Mouse (Mus musculus) cerebellum, adult 2 months (tissue): ENCODE data around the gene Jade1. TPM values are rescaled to one million over a fixed set of nuclear protein-coding genes. Genes with fewer than 3 reads are reported as not detected.

ENCODE experiments used
- DNase-seq, 2 experiments: peaks; one replicate each; pipeline ENCODE4 v3.0.0; 2021
- H3K27ac ChIP-seq: fragments of 200-500 bp; 2 replicates; pipeline ENCODE4 v1.5.1; 2012; ENCODE audit warnings: low read length, control low read depth, inconsistent platforms; ENCODE audit not compliant: insufficient read depth
- H3K27me3 ChIP-seq: fragments of 200-500 bp; 2 replicates; pipeline ENCODE4 v1.6.1; 2012; ENCODE audit warnings: inconsistent platforms, mild to moderate bottlenecking, low read length, moderate library complexity; ENCODE audit not compliant: control insufficient read depth, insufficient read depth
- H3K4me1 ChIP-seq: fragments of 200-500 bp; 2 replicates; pipeline ENCODE4 v1.6.1; 2011; ENCODE audit warnings: low read length; ENCODE audit not compliant: control insufficient read depth, insufficient read depth
- H3K4me3 ChIP-seq: fragments of 200-500 bp; replicated peaks from 2 replicates; pipeline ENCODE3; 2011; ENCODE audit warnings: mild to moderate bottlenecking, low read depth, low read length, control low read depth; ENCODE audit not compliant: insufficient read depth
- CTCF ChIP-seq: fragments of 200-500 bp; IDR thresholded peaks from 2 replicates; pipeline ENCODE4 v1.5.1; 2011; ENCODE audit warnings: low read depth, mild to moderate bottlenecking, control low read depth, low read length, moderate library complexity, borderline replicate concordance; ENCODE audit not compliant: insufficient read depth
- POLR2A ChIP-seq: fragments of 200-500 bp; IDR thresholded peaks from 2 replicates; pipeline ENCODE4 v1.6.1; 2011; ENCODE audit warnings: low read length, control low read depth, borderline replicate concordance; ENCODE audit not compliant: insufficient read depth
- WGBS: fragments of 180-500 bp; shearing (Covaris S2); methylation state at CpG from one replicate; pipeline ENCODE4 v1.1.7; 2018; 5-methylcytosine and 5-hydroxymethylcytosine counted together
- polyA plus RNA-seq: library from polyadenylated mRNA; depleted of rRNA; stranded (reverse); fragments of >200 nt; gene quantifications from 2 replicates; pipeline ENCODE4 v1.2.3, GENCODE M21; 2012

The Jade1 gene
- polyA plus RNA-seq, 1 experiment: 31.8 TPM

DNA sequence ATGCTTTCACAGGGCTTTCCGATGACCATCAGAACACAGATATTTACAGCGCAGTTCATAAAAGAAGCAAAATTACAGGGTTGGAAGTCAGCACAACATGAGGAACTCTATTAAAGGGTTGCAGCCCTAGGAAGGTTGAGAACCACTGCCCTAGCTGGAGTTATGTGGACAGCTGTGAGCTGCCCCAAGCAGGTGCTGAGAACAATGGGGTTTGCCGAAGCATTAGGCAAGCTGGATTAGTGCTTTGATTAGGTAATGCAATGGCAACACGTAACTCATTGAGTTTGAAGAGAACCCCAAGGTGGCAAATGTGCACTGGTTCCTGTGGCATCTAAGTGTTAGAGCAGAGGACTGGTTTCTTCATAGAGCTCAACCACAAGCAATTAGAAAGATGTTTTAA is 34.6 kb upstream of the Jade1 start:
- WGBS: 93% methylated on average over 4 of the region's 4 CpGs
- no peak overlapping the region for H3K4me3 ChIP-seq
- H3K27me3 ChIP-seq: no peaks in the 10 kb centered on the region
- H3K27ac ChIP-seq: no peak overlapping the region
- DNase-seq: no peak
- H3K4me1 ChIP-seq: no peaks in the 10 kb centered on the region
- TF ChIP-seq POLR2A: no peak
- TF ChIP-seq CTCF: no peak

DNA sequence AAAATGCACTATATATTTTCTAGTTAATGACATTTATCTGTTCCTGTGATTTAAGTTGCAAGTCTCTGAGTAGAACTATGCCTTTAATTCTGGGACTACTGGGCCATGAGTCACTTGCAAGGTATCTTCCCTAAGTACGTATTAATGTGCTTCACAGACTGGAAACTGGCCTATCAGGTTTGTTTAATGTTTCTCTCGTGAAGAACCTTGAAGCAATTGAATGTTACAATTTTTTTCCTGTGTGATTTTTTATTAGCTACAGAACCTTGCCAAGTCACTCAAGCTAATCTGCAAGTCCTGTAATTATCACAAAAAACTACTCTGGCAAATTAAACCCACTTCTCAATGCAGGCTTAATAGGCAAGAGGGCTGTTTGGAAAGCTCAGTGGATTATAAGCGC is 33.8 kb upstream of the Jade1 start:
- Histone ChIP-seq H3K4me1 (no peaks in the 10 kb centered on the region), H3K27ac (no peak overlapping the region), H3K27me3 (no peaks in the 10 kb centered on the region), H3K4me3 (no peak overlapping the region)
- WGBS: 80% methylated on average over 3 of the region's 3 CpGs
- TF ChIP-seq CTCF (no peak), POLR2A (no peak)
- DNase-seq: no peak

DNA sequence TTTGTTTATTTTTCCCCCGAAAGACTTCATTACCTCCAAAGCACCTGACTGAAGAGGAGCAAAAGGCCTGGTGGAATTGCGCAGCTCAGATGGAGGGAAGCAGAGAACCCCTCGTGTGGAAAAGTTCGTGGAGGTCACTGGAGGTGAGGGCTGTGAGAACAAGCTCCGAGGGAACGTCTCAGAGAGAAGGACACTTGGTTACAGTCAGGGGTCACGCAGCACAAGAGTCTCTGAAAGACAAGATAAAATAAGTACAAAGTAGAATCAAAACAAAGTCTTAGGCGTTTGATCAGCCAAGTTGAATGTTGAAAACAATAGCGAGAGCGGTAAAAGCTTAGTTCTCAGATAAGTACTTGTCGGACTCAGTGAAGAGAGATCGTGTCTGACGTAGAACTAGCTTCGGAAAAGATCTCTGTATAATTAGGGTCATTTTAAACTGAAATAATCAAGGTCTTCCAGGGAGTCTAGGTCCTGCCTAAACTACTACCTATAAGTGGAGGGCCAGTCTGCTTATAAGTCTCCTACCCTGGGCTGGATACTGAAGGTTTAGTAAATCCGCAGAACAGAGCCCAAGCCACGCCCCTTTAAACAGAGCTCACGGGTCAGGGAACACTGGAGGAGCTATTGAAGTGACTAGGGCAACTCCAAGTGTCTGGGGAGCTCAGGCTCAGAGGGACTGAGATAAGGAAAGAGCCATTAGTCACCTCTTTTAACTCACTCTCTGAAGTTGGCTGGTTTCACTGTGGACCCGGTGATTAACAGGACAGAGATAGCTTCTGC is 33.1 kb upstream of the Jade1 start:
- H3K4me1 ChIP-seq: no peaks in the 10 kb centered on the region
- TF ChIP-seq POLR2A: no peak
- TF ChIP-seq CTCF: no peak
- H3K27me3 ChIP-seq: no peaks in the 10 kb centered on the region
- no peak overlapping the region for H3K4me3 ChIP-seq
- WGBS: 56% methylated on average over 18 of the region's 18 CpGs
- H3K27ac ChIP-seq: no peak overlapping the region
- no peak for DNase-seq

DNA sequence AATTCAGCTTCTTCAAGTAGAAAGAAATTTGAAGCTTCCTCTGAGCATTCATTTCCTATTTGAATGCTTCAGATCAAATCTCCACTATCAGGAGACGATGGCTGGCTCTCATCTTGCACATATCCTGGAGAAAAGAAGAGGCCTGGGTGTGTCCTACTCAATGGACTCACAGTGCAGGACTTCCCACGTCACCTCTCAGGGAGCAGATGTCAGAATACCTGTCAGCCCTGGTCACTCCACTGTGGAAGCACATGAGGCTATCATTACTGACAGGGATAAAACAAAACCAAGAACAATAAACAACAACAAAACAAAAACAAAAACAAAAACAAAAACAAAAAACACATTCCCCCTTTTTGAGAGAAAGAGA is 32.5 kb upstream of the Jade1 start:
- Histone ChIP-seq H3K4me3 (no peak overlapping the region), H3K4me1 (no peaks in the 10 kb centered on the region), H3K27ac (no peak overlapping the region), H3K27me3 (no peaks in the 10 kb centered on the region)
- TF ChIP-seq CTCF (no peak), POLR2A (no peak)
- no peak for DNase-seq
- WGBS: 73% methylated on average over 2 of the region's 2 CpGs

DNA sequence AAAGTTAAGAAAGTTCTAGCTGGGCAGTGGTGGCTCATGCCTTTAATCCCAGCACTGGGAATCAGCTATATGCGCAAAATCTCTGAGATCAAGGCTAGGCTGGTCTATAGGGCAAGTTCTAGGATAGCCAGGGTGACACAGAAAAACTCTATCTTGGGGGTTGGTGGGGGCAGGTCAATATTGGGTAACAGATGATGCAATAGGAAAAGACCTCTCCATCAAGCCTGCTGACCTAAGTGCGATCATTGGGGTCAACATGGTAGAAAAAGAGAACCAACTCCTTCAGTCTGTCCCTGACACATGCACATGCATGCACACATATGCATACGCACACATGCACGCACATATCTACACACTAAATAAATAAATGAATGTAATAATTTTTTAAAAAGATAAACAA is 32.1 kb upstream of the Jade1 start:
- TF ChIP-seq CTCF (no peak), POLR2A (no peak)
- no peak for DNase-seq
- 93% methylated on average over 4 of the region's 4 CpGs for WGBS

DNA sequence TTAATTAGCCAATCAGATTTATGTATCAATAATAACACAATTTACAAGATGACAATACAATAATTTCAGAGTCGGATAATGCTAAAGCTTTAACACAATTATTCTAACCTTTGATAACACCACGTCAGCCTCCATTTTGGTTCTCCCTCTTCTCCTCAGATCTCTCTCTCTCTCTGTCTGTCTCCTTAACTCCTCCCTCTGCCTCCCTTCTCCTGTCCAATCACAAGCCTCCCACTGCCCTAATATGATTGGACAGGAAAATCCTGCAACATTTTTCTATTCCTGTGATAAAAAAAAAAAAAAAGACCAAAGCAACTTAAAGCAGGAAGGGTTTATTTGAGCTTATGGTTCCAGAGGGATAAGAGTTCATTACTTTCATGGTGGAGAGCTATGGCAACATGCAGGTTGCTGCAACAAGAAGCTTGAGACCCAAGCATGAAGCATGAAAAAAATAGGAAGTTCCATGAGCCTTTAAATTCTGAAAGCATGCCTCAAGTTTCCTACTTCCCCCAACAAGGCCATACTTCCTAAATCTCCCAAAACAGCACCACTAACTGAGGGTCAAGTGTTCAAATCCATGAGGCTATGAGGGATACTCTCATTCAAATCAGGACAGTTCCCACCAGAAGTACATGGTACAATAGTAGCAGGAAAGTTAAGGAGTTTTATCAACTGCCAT is 27.1 kb upstream of the Jade1 start:
- WGBS: 93% methylated on average over 2 of the region's 2 CpGs
- H3K4me3 ChIP-seq: no peak overlapping the region
- H3K27me3 ChIP-seq: no peaks in the 10 kb centered on the region
- no peaks in the 10 kb centered on the region for H3K4me1 ChIP-seq
- TF ChIP-seq CTCF (no peak), POLR2A (no peak)
- no peak for DNase-seq
- H3K27ac ChIP-seq: no peak overlapping the region

More for the DNA sequence above, 32.1 kb upstream of the Jade1 start:
- Histone ChIP-seq H3K27me3 (no peaks in the 10 kb centered on the region), H3K4me3 (no peak overlapping the region), H3K4me1 (no peaks in the 10 kb centered on the region), H3K27ac (no peak overlapping the region)

DNA sequence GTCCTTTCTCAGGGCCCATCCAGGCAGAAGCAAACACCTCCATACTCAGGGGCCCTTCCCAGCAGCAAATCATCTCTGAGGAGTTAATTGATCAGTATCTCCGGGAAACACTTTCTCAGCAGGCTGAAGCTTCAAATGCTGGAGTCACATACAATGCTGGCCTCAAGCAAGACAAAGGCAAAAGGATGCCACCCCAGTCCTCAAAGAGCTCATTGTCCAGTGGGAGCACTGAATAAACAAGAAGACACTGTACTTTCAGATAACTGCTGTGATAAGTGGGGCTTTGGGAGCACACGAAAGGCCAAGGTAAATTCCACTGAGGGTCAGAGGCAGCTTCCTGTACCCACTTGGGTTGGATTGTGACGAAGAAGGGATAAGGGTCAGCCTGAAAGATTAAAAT is 25.4 kb upstream of the Jade1 start:
- Histone ChIP-seq H3K4me1 (no peaks in the 10 kb centered on the region), H3K27me3 (no peaks in the 10 kb centered on the region), H3K27ac (no peak overlapping the region; the same call in 1 of the 2 replicates), H3K4me3 (no peak overlapping the region)
- TF ChIP-seq POLR2A: no peak
- TF ChIP-seq CTCF: no peak
- DNase-seq: no peak
- WGBS: 71% methylated on average over 3 of the region's 3 CpGs

DNA sequence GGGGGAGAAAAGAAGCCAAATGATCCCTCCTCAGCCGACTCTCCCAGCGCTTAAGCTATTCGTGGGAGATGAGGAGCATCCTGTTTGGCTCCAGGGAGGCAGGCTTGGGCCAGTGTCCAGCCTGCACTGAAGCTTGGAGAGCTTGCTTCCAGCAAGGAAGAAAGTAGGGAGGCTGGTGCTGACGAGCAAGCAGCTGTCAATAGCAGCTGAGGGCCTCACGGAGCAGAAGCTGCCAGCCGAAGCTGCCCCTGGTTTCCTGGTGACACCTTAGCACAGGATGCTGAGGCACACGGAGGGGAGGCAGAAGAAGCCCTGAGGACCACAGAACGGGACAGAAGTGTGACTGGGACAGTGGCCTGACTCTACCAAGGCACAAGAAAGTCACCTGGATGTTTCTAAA is 24.0 kb upstream of the Jade1 start:
- WGBS: 9% methylated on average over 8 of the region's 8 CpGs
- Histone ChIP-seq H3K4me1 (no peaks in the 10 kb centered on the region), H3K27me3 (no peaks in the 10 kb centered on the region), H3K4me3 (no peak overlapping the region), H3K27ac (no peak overlapping the region)
- DNase-seq: no peak
- no peak for TF ChIP-seq POLR2A
- TF ChIP-seq CTCF: no peak
